Mouse (Mus musculus): ENCODE measurements around the gene Dgki. TPM values are rescaled to one million over a fixed set of nuclear protein-coding genes. Genes with fewer than 3 reads are reported as not detected.

Dgki gene
- polyA plus RNA-seq, 1 experiment from 2014 or later = 1.2 TPM

GRCm38 (mm10) chr6:37261236-37261852, 38.6 kb downstream of the Dgki start:
- Histone ChIP-seq H3K27ac (no peak overlapping the region), H3K4me3 (no peak overlapping the region), H3K9me3 (no peaks in the 10 kb centered on the region), H3K9ac (no peak overlapping the region), H3K4me1 (no peaks in the 10 kb centered on the region), H3K27me3 (no peaks in the 10 kb centered on the region), H3K36me3 (no peaks in the 10 kb centered on the region), H3K4me2 (replicated peaks) (no peak overlapping the region)
- no peak for ATAC-seq (ENCODE audit: insufficient number of reproducible peaks, insufficient read depth, low FRiP score, low TSS enrichment)
- WGBS = 88% methylated on average over 10 of the region's 10 CpGs

DNA sequence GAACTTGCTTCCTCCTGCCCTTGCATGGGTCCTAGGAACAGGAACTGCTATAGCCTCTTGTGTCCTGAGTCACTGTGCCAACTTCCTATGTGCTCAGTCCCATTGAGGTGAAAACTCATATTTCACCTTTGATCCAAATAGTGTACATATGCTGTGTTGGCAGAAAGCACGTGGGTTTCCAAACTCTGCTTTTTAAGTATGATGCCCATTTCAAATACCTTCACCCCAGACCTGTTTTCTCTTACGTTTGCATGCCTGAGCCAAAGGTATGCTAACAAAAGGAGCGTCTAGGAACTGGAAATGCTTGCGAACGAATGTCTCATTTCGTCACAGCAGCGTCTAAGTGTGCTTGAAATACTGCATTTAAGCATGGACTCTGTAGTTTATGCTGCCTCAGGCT, 41.3 kb downstream of the Dgki start:
- H3K27ac ChIP-seq = no peak overlapping the region
- WGBS = 88% methylated on average over 7 of the region's 7 CpGs
- no peak overlapping the region for H3K4me2 ChIP-seq (replicated peaks)
- no peaks in the 10 kb centered on the region for H3K36me3 ChIP-seq
- no peak overlapping the region for H3K4me3 ChIP-seq
- no peak for ATAC-seq (ENCODE audit: insufficient number of reproducible peaks, insufficient read depth, low FRiP score, low TSS enrichment)
- no peak overlapping the region for H3K9ac ChIP-seq
- 0 out of 2 replicates have a peak, but pooled peaks cover 4% of the 10 kb centered on the region for H3K4me1 ChIP-seq
- H3K9me3 ChIP-seq = no peaks in the 10 kb centered on the region
- H3K27me3 ChIP-seq = no peaks in the 10 kb centered on the region

DNA sequence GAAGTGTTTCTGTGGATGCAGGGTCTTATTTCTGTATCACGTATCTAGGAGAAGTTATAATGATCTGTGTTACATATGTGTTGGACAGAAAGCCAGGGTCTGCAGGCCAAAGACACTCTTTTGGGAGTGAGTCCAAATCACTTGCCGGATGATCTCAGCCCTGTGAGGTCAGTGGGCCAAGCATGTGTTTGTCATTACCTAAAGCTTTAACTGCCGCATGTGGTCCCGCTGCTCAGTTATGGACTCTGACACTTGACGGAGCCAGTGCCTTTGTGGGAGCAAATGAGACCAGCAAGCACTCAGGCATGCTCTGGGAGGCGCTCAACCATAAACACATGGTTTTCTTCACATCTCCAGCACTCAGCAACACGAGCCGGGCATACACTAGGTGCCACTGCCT, 45.8 kb downstream of the Dgki start:
- H3K27me3 ChIP-seq = no peaks in the 10 kb centered on the region
- H3K9me3 ChIP-seq = no peaks in the 10 kb centered on the region
- 15% methylated on average over 8 of the region's 8 CpGs for WGBS
- 0 out of 2 replicates have a peak, but pooled peaks cover 4% of the 10 kb centered on the region for H3K4me1 ChIP-seq
- no peak overlapping the region for H3K4me3 ChIP-seq
- ATAC-seq (ENCODE audit: insufficient number of reproducible peaks, insufficient read depth, low FRiP score, low TSS enrichment) = 0 out of 2 replicates have a peak, but pooled peaks have one; percentile 56
- H3K27ac ChIP-seq = no peak overlapping the region
- no peaks in the 10 kb centered on the region for H3K36me3 ChIP-seq
- H3K9ac ChIP-seq = no peak overlapping the region
- no peak overlapping the region for H3K4me2 ChIP-seq (replicated peaks)

GRCm38 (mm10) chr6:37252536-37252935, 47.4 kb downstream of the Dgki start:
- no peak overlapping the region for H3K9ac ChIP-seq
- H3K9me3 ChIP-seq = no peaks in the 10 kb centered on the region
- no peaks in the 10 kb centered on the region for H3K27me3 ChIP-seq
- ATAC-seq (ENCODE audit: insufficient number of reproducible peaks, insufficient read depth, low FRiP score, low TSS enrichment) = no peak
- WGBS = 78% methylated on average over 4 of the region's 4 CpGs
- H3K36me3 ChIP-seq = no peaks in the 10 kb centered on the region
- no peak overlapping the region for H3K4me3 ChIP-seq
- H3K4me1 ChIP-seq = 0 out of 2 replicates have a peak, but pooled peaks cover 4% of the 10 kb centered on the region
- no peak overlapping the region for H3K4me2 ChIP-seq (replicated peaks)
- H3K27ac ChIP-seq = no peak overlapping the region

- Histone ChIP-seq H3K27ac (no peak overlapping the region), H3K27me3 (no peaks in the 10 kb centered on the region), H3K9me3 (no peaks in the 10 kb centered on the region), H3K4me3 (no peak overlapping the region), H3K9ac (no peak overlapping the region), H3K4me2 (replicated peaks) (no peak overlapping the region), H3K36me3 (no peaks in the 10 kb centered on the region), H3K4me1 (0 out of 2 replicates have a peak, but pooled peaks cover 4% of the 10 kb centered on the region)
- WGBS = 86% methylated on average over 2 of the region's 2 CpGs
- no peak for ATAC-seq (ENCODE audit: insufficient number of reproducible peaks, insufficient read depth, low FRiP score, low TSS enrichment)
Measured at GRCm38 (mm10) chr6:37250671-37251070, 49.3 kb downstream of the Dgki start.

- Histone ChIP-seq H3K4me2 (replicated peaks) (no peak overlapping the region), H3K4me3 (no peak overlapping the region), H3K27ac (no peak overlapping the region), H3K4me1 (no peaks in the 10 kb centered on the region), H3K9me3 (no peaks in the 10 kb centered on the region), H3K36me3 (no peaks in the 10 kb centered on the region), H3K9ac (no peak overlapping the region), H3K27me3 (no peaks in the 10 kb centered on the region)
- ATAC-seq (ENCODE audit: insufficient number of reproducible peaks, insufficient read depth, low FRiP score, low TSS enrichment) = no peak
- 90% methylated on average over 7 of the region's 7 CpGs for WGBS
Measured at GRCm38 (mm10) chr6:37245757-37246156, 54.2 kb downstream of the Dgki start.

GRCm38 (mm10) chr6:37244074-37244473, 55.9 kb downstream of the Dgki start:
- no peak for ATAC-seq (ENCODE audit: insufficient number of reproducible peaks, insufficient read depth, low FRiP score, low TSS enrichment)
- Histone ChIP-seq H3K9ac (no peak overlapping the region), H3K27me3 (no peaks in the 10 kb centered on the region)

DNA sequence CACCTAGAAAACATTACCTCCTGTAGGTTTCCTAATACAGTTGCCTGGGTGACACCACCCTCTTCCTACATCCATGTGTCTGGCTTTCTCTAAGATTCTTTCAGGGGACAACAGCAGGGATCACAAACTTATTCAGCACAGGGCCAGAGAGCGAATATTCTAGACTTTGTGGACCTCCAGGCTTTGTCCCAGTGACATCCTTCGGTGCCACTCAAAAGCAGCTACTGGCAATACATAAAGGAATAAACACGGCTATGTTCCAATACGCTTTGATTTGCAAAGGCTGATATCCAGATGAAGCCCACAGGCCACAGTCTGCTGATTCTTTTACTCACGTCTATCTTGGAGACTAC, 57.2 kb downstream of the Dgki start:
- H3K4me2 ChIP-seq (replicated peaks) = no peak overlapping the region

More at GRCm38 (mm10) chr6:37244074-37244473, 55.9 kb downstream of the Dgki start:
- H3K36me3 ChIP-seq = no peaks in the 10 kb centered on the region
- 90% methylated on average over 11 of the region's 11 CpGs for WGBS
- no peaks in the 10 kb centered on the region for H3K4me1 ChIP-seq
- H3K27ac ChIP-seq = no peak overlapping the region
- H3K4me2 ChIP-seq (replicated peaks) = no peak overlapping the region
- no peak overlapping the region for H3K4me3 ChIP-seq
- H3K9me3 ChIP-seq = no peaks in the 10 kb centered on the region

GRCm38 (mm10) chr6:37242100-37242768, 57.8 kb downstream of the Dgki start:
- Histone ChIP-seq H3K4me1 (no peaks in the 10 kb centered on the region), H3K9me3 (no peaks in the 10 kb centered on the region), H3K27me3 (no peaks in the 10 kb centered on the region), H3K36me3 (no peaks in the 10 kb centered on the region), H3K9ac (no peak overlapping the region), H3K4me2 (replicated peaks) (no peak overlapping the region), H3K27ac (no peak overlapping the region), H3K4me3 (no peak overlapping the region)
- WGBS = 83% methylated on average over 6 of the region's 6 CpGs
- no peak for ATAC-seq (ENCODE audit: insufficient number of reproducible peaks, insufficient read depth, low FRiP score, low TSS enrichment)

More for the DNA sequence above, 57.2 kb downstream of the Dgki start:
- no peaks in the 10 kb centered on the region for H3K9me3 ChIP-seq
- no peaks in the 10 kb centered on the region for H3K4me1 ChIP-seq
- no peak for ATAC-seq (ENCODE audit: insufficient number of reproducible peaks, insufficient read depth, low FRiP score, low TSS enrichment)
- H3K4me3 ChIP-seq = no peak overlapping the region
- 78% methylated on average over 5 of the region's 5 CpGs for WGBS
- H3K27me3 ChIP-seq = no peaks in the 10 kb centered on the region
- no peak overlapping the region for H3K27ac ChIP-seq
- no peaks in the 10 kb centered on the region for H3K36me3 ChIP-seq
- H3K9ac ChIP-seq = no peak overlapping the region

GRCm38 (mm10) chr6:37241434-37241833, 58.5 kb downstream of the Dgki start:
- no peak for ATAC-seq (ENCODE audit: insufficient number of reproducible peaks, insufficient read depth, low FRiP score, low TSS enrichment)
- 78% methylated on average over 4 of the region's 4 CpGs for WGBS
- H3K4me1 ChIP-seq = no peaks in the 10 kb centered on the region
- H3K4me2 ChIP-seq (replicated peaks) = no peak overlapping the region
- H3K27ac ChIP-seq = no peak overlapping the region
- no peaks in the 10 kb centered on the region for H3K9me3 ChIP-seq
- no peak overlapping the region for H3K4me3 ChIP-seq
- no peaks in the 10 kb centered on the region for H3K27me3 ChIP-seq
- H3K9ac ChIP-seq = no peak overlapping the region
- no peaks in the 10 kb centered on the region for H3K36me3 ChIP-seq

- no peak overlapping the region for H3K9ac ChIP-seq
- ATAC-seq (ENCODE audit: insufficient number of reproducible peaks, insufficient read depth, low FRiP score, low TSS enrichment) = no peak
- H3K9me3 ChIP-seq = no peaks in the 10 kb centered on the region
- H3K36me3 ChIP-seq = no peaks in the 10 kb centered on the region
- no peak overlapping the region for H3K4me3 ChIP-seq
- H3K27ac ChIP-seq = no peak overlapping the region
- no peak overlapping the region for H3K4me2 ChIP-seq (replicated peaks)
- H3K4me1 ChIP-seq = no peaks in the 10 kb centered on the region
- 77% methylated on average over 7 of the region's 7 CpGs for WGBS
- H3K27me3 ChIP-seq = no peaks in the 10 kb centered on the region
Measured at GRCm38 (mm10) chr6:37240140-37240539, 59.8 kb downstream of the Dgki start.

GRCm38 (mm10) chr6:37236893-37237292, 63.1 kb downstream of the Dgki start:
- Histone ChIP-seq H3K4me3 (no peak overlapping the region), H3K9ac (no peak overlapping the region), H3K4me2 (replicated peaks) (no peak overlapping the region), H3K36me3 (no peaks in the 10 kb centered on the region), H3K9me3 (no peaks in the 10 kb centered on the region), H3K27me3 (no peaks in the 10 kb centered on the region), H3K4me1 (no peaks in the 10 kb centered on the region), H3K27ac (no peak overlapping the region)
- no peak for ATAC-seq (ENCODE audit: insufficient number of reproducible peaks, insufficient read depth, low FRiP score, low TSS enrichment)
- 55% methylated on average over 2 of the region's 2 CpGs for WGBS
